26 mouse cellular contexts compared by ENCODE assay signal in genomic region chr6:142720641-142721040, GRCm38 (mm10). TPM values are rescaled to one million over a fixed set of nuclear protein-coding genes. Genes with fewer than 3 reads are reported as not detected.
DNase-seq lines count a peak whose midpoint lies in the region; ATAC-seq and TF ChIP-seq lines count a peak whose summit lies in the region.
"Had no signal": no experiment of that assay in that cellular context is flagged by ENCODE, and none has a peak within 500 bp of the region (broad histone marks: within the 10 kb centered on the region; RNA-seq: fewer than 3 reads in every experiment).

No protein-coding gene starts in this region.

- H3K9me3 ChIP-seq in intestine, postnatal 0 days (ENCODE audit: control insufficient read depth): peaks cover 5% of the 10 kb centered on the region; the same call in 1 of the 2 replicates
- peaks cover 3% of the 10 kb centered on the region; the same call in 1 of the 2 replicates for H3K9me3 ChIP-seq in intestine, embryonic 16.5 days (ENCODE audit: control insufficient read depth, low read length)
- H3K9me3 ChIP-seq in lung, embryonic 14.5 days (ENCODE audit: low read depth, low read length): no peaks in the 10 kb centered on the region
- H3K9me3 ChIP-seq: embryonic facial prominence, embryonic 13.5 days; hindbrain, embryonic 13.5 days; intestine, embryonic 15.5 days; limb, embryonic 13.5 days; midbrain, embryonic 15.5 days; stomach, embryonic 15.5 days had no signal

- TF ChIP-seq POLR2A in heart, adult 2 months (IDR thresholded peaks at IDR 0.05; ENCODE audit: insufficient read depth, low read depth, low read length): no peak

- no peak for DNase-seq in heart, adult 2 months
- DNase-seq in heart, adult 18-20 months: no peak
- DNase-seq in lung, embryonic 14.5 days: no peak
- no peak for DNase-seq in lung, postnatal 36 days
- DNase-seq: adrenal gland, adult 8-10 months; cerebellum, adult 11 months; cerebellum, postnatal 10 days; gastrocnemius, postnatal 36 days; kidney, postnatal 36 days; lung, postnatal 14 days; right cerebral cortex, postnatal 25 days; thymus, adult 2 months had no signal

- no peak for ATAC-seq in intestine, postnatal 0 days
- ATAC-seq in intestine, embryonic 16.5 days: no peak
- no peak for ATAC-seq in lung, embryonic 14.5 days (ENCODE audit: insufficient read depth)
- ATAC-seq in megakaryocyte-erythroid progenitor cell, adult 5-6 weeks (replicated peaks; ENCODE audit: low FRiP score, low TSS enrichment, poor library complexity, severe bottlenecking): 0 out of 2 replicates have a peak, but pooled peaks have one; percentile 35
- no peak for ATAC-seq in cerebellum, adult (ENCODE audit: insufficient number of reproducible peaks, low FRiP score, low TSS enrichment)
- ATAC-seq: forebrain, embryonic 14.5 days; intestine, embryonic 15.5 days; midbrain, embryonic 15.5 days had no signal

- TF ChIP-seq CTCF in heart, adult 2 months (IDR thresholded peaks at IDR 0.05): peak; percentile 59
- TF ChIP-seq CTCF in intestine, postnatal 0 days (IDR thresholded peaks at IDR 0.05; ENCODE audit: low read depth): peak; percentile 47
- peak; percentile 17 for TF ChIP-seq CTCF in lung, embryonic 14.5 days (IDR thresholded peaks at IDR 0.05; ENCODE audit: low read depth)

- WGBS in heart, adult 2 months: 49% methylated on average over 6 of the region's 6 CpGs
- WGBS in intestine, postnatal 0 days: 71% methylated on average over 6 of the region's 6 CpGs
- 70% methylated on average over 6 of the region's 6 CpGs for WGBS in intestine, embryonic 16.5 days
- 65% methylated on average over 6 of the region's 6 CpGs for WGBS in lung, embryonic 14.5 days

- intact Hi-C loops in heart, adult 2 months (cut with DNase I): no loop called here

- H3K4me1 ChIP-seq in heart, adult 2 months (ENCODE audit: control insufficient read depth, insufficient read depth, low read length): no peaks in the 10 kb centered on the region; the same call in 1 of the 2 replicates
- H3K4me1 ChIP-seq in intestine, postnatal 0 days (replicated peaks; ENCODE audit: control insufficient read depth, insufficient read depth, low read length): no peaks in the 10 kb centered on the region
- H3K4me1 ChIP-seq in intestine, embryonic 16.5 days (ENCODE audit: control insufficient read depth, insufficient read depth, low read length): no peaks in the 10 kb centered on the region
- no peaks in the 10 kb centered on the region for H3K4me1 ChIP-seq in lung, embryonic 14.5 days (ENCODE audit: insufficient read depth)
- H3K4me1 ChIP-seq: embryonic facial prominence, embryonic 13.5 days; hindbrain, embryonic 13.5 days; limb, embryonic 13.5 days; megakaryocyte, embryonic 14.5 days; midbrain, embryonic 15.5 days; stomach, embryonic 15.5 days had no signal

- H3K36me3 ChIP-seq in heart, adult 2 months (ENCODE audit: control insufficient read depth, insufficient read depth, low read length): no peaks in the 10 kb centered on the region
- H3K36me3 ChIP-seq in intestine, postnatal 0 days (ENCODE audit: control insufficient read depth, insufficient read depth): no peaks in the 10 kb centered on the region
- H3K36me3 ChIP-seq in intestine, embryonic 16.5 days (ENCODE audit: control insufficient read depth, insufficient read depth, low read length): no peaks in the 10 kb centered on the region
- H3K36me3 ChIP-seq in lung, embryonic 14.5 days (ENCODE audit: insufficient read depth): no peaks in the 10 kb centered on the region
- H3K36me3 ChIP-seq: embryonic facial prominence, embryonic 13.5 days; hindbrain, embryonic 13.5 days; intestine, embryonic 15.5 days; limb, embryonic 13.5 days; midbrain, embryonic 15.5 days; stomach, embryonic 15.5 days had no signal

- H3K4me2 ChIP-seq in intestine, postnatal 0 days (replicated peaks; ENCODE audit: low read depth): no peak overlapping the region
- no peak overlapping the region for H3K4me2 ChIP-seq in intestine, embryonic 16.5 days (ENCODE audit: low read depth, low read length)
- H3K4me2 ChIP-seq in lung, embryonic 14.5 days: no peak overlapping the region
- H3K4me2 ChIP-seq: embryonic facial prominence, embryonic 13.5 days; hindbrain, embryonic 13.5 days; intestine, embryonic 15.5 days; limb, embryonic 13.5 days; midbrain, embryonic 15.5 days; stomach, embryonic 15.5 days had no signal

- H3K4me3 ChIP-seq in heart, adult 2 months: no peak overlapping the region
- no peak overlapping the region for H3K4me3 ChIP-seq in intestine, postnatal 0 days (ENCODE audit: low read depth, low read length)
- no peak overlapping the region for H3K4me3 ChIP-seq in intestine, embryonic 16.5 days (ENCODE audit: low read length)
- H3K4me3 ChIP-seq in lung, embryonic 14.5 days (ENCODE audit: low read depth, low read length): no peak overlapping the region
- H3K4me3 ChIP-seq: embryonic facial prominence, embryonic 13.5 days; hindbrain, embryonic 13.5 days; intestine, embryonic 15.5 days; limb, embryonic 13.5 days; megakaryocyte, embryonic 14.5 days; midbrain, embryonic 15.5 days; stomach, embryonic 15.5 days had no signal

- no peaks in the 10 kb centered on the region for H3K27me3 ChIP-seq in heart, adult 2 months (ENCODE audit: control insufficient read depth, insufficient read depth, low read length)
- H3K27me3 ChIP-seq in intestine, postnatal 0 days (replicated peaks; ENCODE audit: control insufficient read depth, insufficient read depth, low read length): no peaks in the 10 kb centered on the region
- H3K27me3 ChIP-seq in intestine, embryonic 16.5 days (replicated peaks; ENCODE audit: control insufficient read depth, insufficient read depth, low read length): no peaks in the 10 kb centered on the region
- H3K27me3 ChIP-seq in lung, embryonic 14.5 days (ENCODE audit: insufficient read depth, low read length): no peaks in the 10 kb centered on the region
- H3K27me3 ChIP-seq: embryonic facial prominence, embryonic 13.5 days; hindbrain, embryonic 13.5 days; intestine, embryonic 15.5 days; limb, embryonic 13.5 days; midbrain, embryonic 15.5 days; stomach, embryonic 15.5 days had no signal

- no peak overlapping the region for H3K9ac ChIP-seq in heart, adult 2 months (ENCODE audit: low read depth, low read length)
- H3K9ac ChIP-seq in intestine, postnatal 0 days (ENCODE audit: low read depth, low read length): no peak overlapping the region
- no peak overlapping the region for H3K9ac ChIP-seq in intestine, embryonic 16.5 days (ENCODE audit: low read depth, low read length)
- H3K9ac ChIP-seq in lung, embryonic 14.5 days: no peak overlapping the region
- H3K9ac ChIP-seq: embryonic facial prominence, embryonic 13.5 days; hindbrain, embryonic 13.5 days; intestine, embryonic 15.5 days; limb, embryonic 13.5 days; liver, embryonic 14.5 days; midbrain, embryonic 15.5 days; stomach, embryonic 15.5 days had no signal

- TF ChIP-seq EP300 in heart, adult 2 months (IDR thresholded peaks at IDR 0.05; ENCODE audit: insufficient read depth, low read depth, low read length): no peak

- H3K27ac ChIP-seq in heart, adult 2 months: 0 out of 2 replicates have a peak overlapping the region, but pooled peaks have one; percentile 9
- H3K27ac ChIP-seq in intestine, postnatal 0 days (ENCODE audit: low read depth, low read length): no peak overlapping the region
- H3K27ac ChIP-seq in intestine, embryonic 16.5 days (ENCODE audit: low read length): no peak overlapping the region
- no peak overlapping the region for H3K27ac ChIP-seq in lung, embryonic 14.5 days (ENCODE audit: low read depth)
- H3K27ac ChIP-seq: embryonic facial prominence, embryonic 13.5 days; hindbrain, embryonic 13.5 days; intestine, embryonic 15.5 days; limb, embryonic 13.5 days; liver, embryonic 14.5 days; midbrain, embryonic 15.5 days; stomach, embryonic 15.5 days had no signal

- H3K79me2 ChIP-seq in heart, adult 2 months (replicated peaks; ENCODE audit: control insufficient read depth, insufficient read depth, low read length): no peaks in the 10 kb centered on the region

RNA-seq across cellular contexts. Expression of gene Abcc9, which starts 18.5 kb away (rescaled TPM):
- total RNA-seq in heart, adult 2 months (2021): 100 to 1,000 TPM; 227 to 235 TPM
- 57.8 and 100 TPM in 2 replicates for polyA plus RNA-seq in heart, adult 2 months (2012; rRNA removed)
- total RNA-seq in heart, adult 18-20 months (2021): 100 to 1,000 TPM; 236 to 257 TPM
- polyA plus RNA-seq in intestine, postnatal 0 days (2015; fragmentation: Nextera tagmentation; extraction: Ambion mirVana): 5.0 and 5.1 TPM in 2 replicates
- polyA plus RNA-seq in intestine, embryonic 16.5 days (2015; fragmentation: Nextera tagmentation; extraction: Ambion mirVana): 7.6 and 7.8 TPM in 2 replicates
- polyA plus RNA-seq in lung, embryonic 14.5 days (2014; fragmentation: Nextera tagmentation; extraction: Ambion mirVana): 4.9 and 6.3 TPM in 2 replicates
- total RNA-seq in megakaryocyte-erythroid progenitor cell, adult 5-6 weeks (2014; fragmentation: Nextera tagmentation): not detected in 2 replicates
- total RNA-seq in megakaryocyte-erythroid progenitor cell, adult 5-6 weeks (2017): not detected in 2 replicates
- total RNA-seq: neutrophil, adult 5-6 weeks had no signal

RNA-seq across cellular contexts. Expression of gene Cmas, which starts 35.8 kb away (rescaled TPM):
- 10 to 100 TPM; 35.0 to 35.9 TPM for total RNA-seq in heart, adult 2 months (2021)
- polyA plus RNA-seq in heart, adult 2 months (2012; rRNA removed): 11.7 and 18.5 TPM in 2 replicates
- total RNA-seq in heart, adult 18-20 months (2021): 10 to 100 TPM; 30.6 to 35.1 TPM
- polyA plus RNA-seq in intestine, postnatal 0 days (2015; fragmentation: Nextera tagmentation; extraction: Ambion mirVana): 130 and 131 TPM in 2 replicates
- 145 and 153 TPM in 2 replicates for polyA plus RNA-seq in intestine, embryonic 16.5 days (2015; fragmentation: Nextera tagmentation; extraction: Ambion mirVana)
- polyA plus RNA-seq in lung, embryonic 14.5 days (2014; fragmentation: Nextera tagmentation; extraction: Ambion mirVana): 71.1 and 71.8 TPM in 2 replicates
- total RNA-seq in megakaryocyte-erythroid progenitor cell, adult 5-6 weeks (2014; fragmentation: Nextera tagmentation): 56.9 and 59.1 TPM in 2 replicates
- 49.5 and 84.8 TPM in 2 replicates for total RNA-seq in megakaryocyte-erythroid progenitor cell, adult 5-6 weeks (2017)
